Mouse (Mus musculus) intestine, embryonic 15.5 days (tissue): ENCODE measurements around the gene Eci1. TPM values are rescaled to one million over a fixed set of nuclear protein-coding genes. Genes with fewer than 3 reads are reported as not detected.

Experiments
- ATAC-seq: fragments of 200-750 bp; cut with Nextera tagmentation; 2 replicates; pipeline ENCODE4 v1.8.0; 2017; ENCODE audit warnings: moderate TSS enrichment, moderate library complexity
- H3K27ac ChIP-seq: fragments of 300-500 bp; sonication (generic); 2 replicates; pipeline ENCODE4 v1.5.1; 2015; ENCODE audit warnings: mild to moderate bottlenecking, inconsistent platforms
- H3K27me3 ChIP-seq: fragments of 300-500 bp; sonication (generic); replicated peaks from 2 replicates; pipeline ENCODE4 v1.6.1; 2015; ENCODE audit warnings: inconsistent platforms
- H3K36me3 ChIP-seq: fragments of 300-500 bp; sonication (generic); 2 replicates; pipeline ENCODE4 v1.6.1; 2015; ENCODE audit warnings: inconsistent platforms
- H3K4me1 ChIP-seq: fragments of 300-500 bp; sonication (generic); replicated peaks from 2 replicates; pipeline ENCODE4 v1.6.1; 2015; ENCODE audit warnings: inconsistent platforms
- H3K4me2 ChIP-seq: fragments of 300-500 bp; sonication (generic); replicated peaks from 2 replicates; pipeline ENCODE4 v1.6.1; 2015; ENCODE audit warnings: mild to moderate bottlenecking, inconsistent platforms
- H3K4me3 ChIP-seq: fragments of 300-500 bp; sonication (generic); replicated peaks from 2 replicates; pipeline ENCODE4 v1.5.1; 2015; ENCODE audit warnings: inconsistent platforms
- H3K9ac ChIP-seq: fragments of 300-500 bp; sonication (generic); 2 replicates; pipeline ENCODE4 v1.6.1; 2015; ENCODE audit warnings: inconsistent platforms
- H3K9me3 ChIP-seq: fragments of 300-500 bp; sonication (generic); 2 replicates; pipeline ENCODE4 v1.6.1; 2016; ENCODE audit warnings: inconsistent platforms
- WGBS: fragments of 180-500 bp; shearing (Covaris S2); methylation state at CpG from one replicate; pipeline ENCODE4 v1.1.7; 2015; 5-methylcytosine and 5-hydroxymethylcytosine counted together
- polyA plus RNA-seq: library from polyadenylated mRNA; unstranded; fragments of >200 nt; fragmentation: Nextera tagmentation; extraction: Ambion mirVana; gene quantifications from 2 replicates; pipeline ENCODE4 v1.2.1, GENCODE M21; 2015

The Eci1 gene
- polyA plus RNA-seq, 1 experiment from 2014 or later = 122 TPM

DNA sequence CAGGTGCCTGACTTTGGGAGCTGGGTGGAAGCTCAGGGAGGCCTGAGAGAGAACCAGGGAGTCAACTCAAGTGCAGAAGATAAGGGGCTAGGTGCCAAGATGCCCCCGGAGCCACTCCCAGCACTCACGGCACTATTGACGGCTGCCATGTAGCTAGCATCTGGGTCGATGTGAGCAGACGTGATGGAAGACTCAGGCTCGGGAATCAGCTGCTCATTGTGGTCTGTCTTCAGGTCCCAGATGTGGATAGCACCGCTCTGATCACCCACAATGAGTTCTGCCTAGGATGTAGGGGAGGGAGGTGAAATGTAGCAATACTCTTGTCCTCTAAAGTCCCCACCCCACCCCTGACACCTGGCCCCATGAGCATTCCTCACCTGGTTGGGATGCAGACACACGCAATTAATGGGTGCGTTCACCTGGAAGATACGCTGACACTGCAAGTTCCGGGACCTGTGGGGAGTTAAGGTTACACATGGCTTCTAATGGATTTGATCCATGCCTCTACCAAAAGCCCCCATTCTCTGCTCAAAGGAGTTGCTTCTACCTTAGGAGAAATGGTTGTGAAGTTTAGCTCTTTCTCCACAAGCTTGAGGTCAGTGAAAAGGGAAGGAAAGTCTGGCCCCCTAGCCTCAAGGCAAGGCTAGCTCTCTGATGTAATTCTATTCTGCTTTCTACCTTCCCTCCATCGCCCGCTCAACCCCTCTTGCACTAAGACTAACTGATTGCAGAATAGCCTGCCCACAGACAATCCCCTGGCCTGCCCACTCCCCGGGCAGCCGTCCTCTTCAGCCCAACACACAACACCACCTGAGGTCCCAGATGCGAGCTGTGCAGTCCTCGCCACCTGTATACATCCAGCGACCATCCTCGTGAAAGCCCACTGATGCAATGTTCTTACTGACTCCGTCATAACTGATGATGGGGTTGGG, 50.9 kb downstream of the Eci1 start:
- no peak for ATAC-seq
- Histone ChIP-seq H3K36me3 (peaks cover 22% of the 10 kb centered on the region), H3K27me3 (no peaks in the 10 kb centered on the region), H3K9ac (no peak overlapping the region), H3K9me3 (no peaks in the 10 kb centered on the region), H3K4me3 (no peak overlapping the region; the same call in 1 of the 2 replicates), H3K4me1 (peaks cover 38% of the 10 kb centered on the region), H3K4me2 (peak overlapping the region; percentile 76), H3K27ac (no peak overlapping the region)
- 89% methylated on average over 20 of the region's 20 CpGs for WGBS

DNA sequence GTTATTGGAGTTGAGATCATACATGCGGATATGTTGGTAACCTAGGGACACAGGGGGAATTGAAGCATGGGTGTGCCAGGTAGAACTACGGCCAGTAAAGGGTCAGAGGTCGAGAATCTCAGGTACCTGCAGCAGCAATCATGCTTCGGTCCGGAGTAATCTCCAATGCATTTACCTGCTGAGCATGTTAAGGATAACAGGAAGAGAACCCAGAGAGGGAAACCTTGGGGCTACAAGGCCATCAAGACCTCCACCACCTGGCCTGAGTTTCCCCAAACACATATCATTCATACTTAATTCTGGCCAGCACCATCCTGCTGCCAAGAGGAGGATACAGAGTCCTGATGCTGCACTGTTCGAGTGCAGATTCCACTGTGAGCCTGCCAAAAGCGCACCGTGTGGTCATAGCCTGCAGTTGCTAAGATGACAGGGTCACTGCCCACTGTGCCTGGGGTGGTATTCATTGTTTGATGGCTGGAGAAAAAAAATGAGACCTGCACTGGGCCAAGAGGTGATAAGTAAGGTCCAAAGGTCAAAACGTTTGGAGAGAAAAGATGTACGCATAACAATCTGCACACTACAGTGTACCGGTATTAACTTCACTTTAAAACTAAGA, 51.7 kb downstream of the Eci1 start:
- no peaks in the 10 kb centered on the region for H3K9me3 ChIP-seq
- H3K4me3 ChIP-seq = peak overlapping the region; percentile 70
- peaks cover 22% of the 10 kb centered on the region for H3K36me3 ChIP-seq
- no peaks in the 10 kb centered on the region for H3K27me3 ChIP-seq
- H3K9ac ChIP-seq = peak overlapping the region; percentile 78
- no peak overlapping the region for H3K27ac ChIP-seq
- peak overlapping the region; percentile 76 for H3K4me2 ChIP-seq
- peaks cover 31% of the 10 kb centered on the region for H3K4me1 ChIP-seq
- ATAC-seq = peak; percentile 10
- WGBS = 36% methylated on average over 11 of the region's 11 CpGs

DNA sequence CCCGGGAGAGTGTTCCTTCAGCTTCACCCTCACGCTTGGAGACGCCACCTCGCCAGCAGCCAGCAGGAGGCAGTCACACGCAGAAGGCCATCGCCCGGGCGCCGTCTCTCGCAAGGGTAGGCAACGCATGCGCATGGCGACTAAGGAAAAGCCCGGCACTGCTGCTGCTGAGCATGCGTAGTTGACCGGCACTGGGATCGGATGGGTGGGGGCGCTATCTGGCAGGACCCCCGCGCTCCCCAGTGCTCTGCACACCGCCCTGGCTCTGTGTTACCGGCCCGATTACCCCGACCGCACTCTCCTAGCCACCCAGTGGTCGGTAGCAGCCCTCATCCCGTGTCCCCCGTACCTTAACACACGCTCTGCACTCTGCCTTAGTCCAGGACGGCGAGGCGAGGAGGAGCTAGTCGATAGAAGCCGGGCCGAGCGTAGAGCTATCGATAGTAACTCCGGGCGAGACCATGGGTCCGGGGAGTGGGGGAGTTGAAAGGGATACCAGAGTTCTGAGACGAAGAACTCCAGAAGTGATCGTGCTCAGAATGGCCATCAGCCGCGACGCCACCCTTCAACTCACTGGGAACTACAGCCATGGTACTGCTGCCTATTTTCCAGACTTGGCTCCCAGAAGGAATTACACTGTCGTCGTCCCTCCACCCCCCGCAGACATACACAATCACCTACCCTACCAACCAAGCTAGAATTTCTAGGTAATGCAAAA, 52.4 kb downstream of the Eci1 start, which contains the start of gene Mlst8:
Gene Mlst8, minus strand, starts transcription at position 416 of the 718 bp plus-strand sequence.
- ATAC-seq = peak; percentile 95
- Histone ChIP-seq H3K9ac (peak within 1 kb of the TSS; percentile 78), H3K27me3 (no peaks in the 10 kb centered on the region), H3K4me2 (peak within 1 kb of the TSS; percentile 76), H3K36me3 (peaks cover 22% of the 10 kb centered on the region), H3K27ac (peak within 1 kb of the TSS; percentile 89), H3K9me3 (no peaks in the 10 kb centered on the region), H3K4me3 (peak within 1 kb of the TSS; percentile 70), H3K4me1 (peaks cover 24% of the 10 kb centered on the region)
- under 1% methylated on average over 48 of the region's 48 CpGs for WGBS

DNA sequence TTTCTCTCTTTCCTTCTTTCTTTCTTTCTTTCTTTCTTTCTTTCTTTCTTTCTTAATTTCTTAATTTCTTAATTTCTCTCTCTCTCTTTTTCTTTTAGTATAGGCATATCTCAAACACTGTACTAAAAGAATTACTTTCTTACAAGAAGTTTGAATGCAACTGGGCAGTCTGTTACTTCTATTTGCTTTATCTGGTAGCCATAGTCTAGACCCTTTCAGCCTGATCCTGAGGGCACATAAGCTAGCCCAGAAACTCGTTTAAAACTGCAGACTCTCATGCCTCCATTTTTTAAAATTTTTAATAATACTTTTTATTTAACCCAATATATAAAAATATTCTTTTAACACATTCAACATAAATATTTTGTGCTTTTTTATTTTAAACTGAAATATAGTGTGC, 53.0 kb downstream of the Eci1 start:
- 18% methylated on average over 1 of the region's 1 CpGs for WGBS
- Histone ChIP-seq H3K4me2 (no peak overlapping the region), H3K4me1 (peaks cover 18% of the 10 kb centered on the region), H3K36me3 (peaks cover 20% of the 10 kb centered on the region), H3K27me3 (no peaks in the 10 kb centered on the region), H3K9ac (no peak overlapping the region), H3K9me3 (no peaks in the 10 kb centered on the region), H3K4me3 (peak overlapping the region; percentile 70), H3K27ac (no peak overlapping the region)
- ATAC-seq = no peak

DNA sequence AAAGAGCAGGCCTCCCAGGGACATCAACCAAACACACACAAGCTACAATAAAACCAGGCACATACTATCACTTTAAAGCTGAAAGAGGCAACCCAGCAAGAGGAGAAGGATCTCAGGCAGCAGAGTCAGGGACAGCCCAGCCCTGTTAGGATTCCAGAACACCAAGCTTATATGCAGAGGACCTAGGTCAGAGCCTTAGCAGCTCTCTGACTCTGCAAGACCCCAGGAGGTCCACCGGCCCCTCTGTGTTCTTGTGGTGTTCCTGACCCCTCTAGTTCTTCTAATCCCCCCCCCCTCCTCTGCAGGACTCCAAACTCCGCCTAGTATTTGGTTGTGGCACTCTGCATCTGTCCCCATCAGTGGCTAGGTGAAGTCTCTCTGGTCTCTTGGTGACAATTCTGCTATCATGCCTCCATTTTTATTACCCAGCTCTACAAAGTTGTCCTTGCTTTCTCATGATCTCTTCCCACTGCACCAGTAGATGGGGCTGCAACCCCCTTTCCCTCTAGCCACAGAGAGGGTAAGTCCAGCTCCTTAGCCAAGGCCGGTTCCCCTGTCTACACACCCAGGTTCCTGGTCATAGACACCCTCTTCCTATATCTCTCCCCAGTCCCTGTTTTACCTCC, 53.9 kb downstream of the Eci1 start:
- Histone ChIP-seq H3K9ac (no peak overlapping the region), H3K4me3 (no peak overlapping the region), H3K27me3 (no peaks in the 10 kb centered on the region), H3K9me3 (no peaks in the 10 kb centered on the region), H3K4me1 (peaks cover 17% of the 10 kb centered on the region), H3K4me2 (no peak overlapping the region), H3K36me3 (peaks cover 11% of the 10 kb centered on the region), H3K27ac (0 out of 2 replicates have a peak overlapping the region, but pooled peaks have one; percentile 10)
- 32% methylated on average over 3 of the region's 3 CpGs for WGBS
- no peak for ATAC-seq

DNA sequence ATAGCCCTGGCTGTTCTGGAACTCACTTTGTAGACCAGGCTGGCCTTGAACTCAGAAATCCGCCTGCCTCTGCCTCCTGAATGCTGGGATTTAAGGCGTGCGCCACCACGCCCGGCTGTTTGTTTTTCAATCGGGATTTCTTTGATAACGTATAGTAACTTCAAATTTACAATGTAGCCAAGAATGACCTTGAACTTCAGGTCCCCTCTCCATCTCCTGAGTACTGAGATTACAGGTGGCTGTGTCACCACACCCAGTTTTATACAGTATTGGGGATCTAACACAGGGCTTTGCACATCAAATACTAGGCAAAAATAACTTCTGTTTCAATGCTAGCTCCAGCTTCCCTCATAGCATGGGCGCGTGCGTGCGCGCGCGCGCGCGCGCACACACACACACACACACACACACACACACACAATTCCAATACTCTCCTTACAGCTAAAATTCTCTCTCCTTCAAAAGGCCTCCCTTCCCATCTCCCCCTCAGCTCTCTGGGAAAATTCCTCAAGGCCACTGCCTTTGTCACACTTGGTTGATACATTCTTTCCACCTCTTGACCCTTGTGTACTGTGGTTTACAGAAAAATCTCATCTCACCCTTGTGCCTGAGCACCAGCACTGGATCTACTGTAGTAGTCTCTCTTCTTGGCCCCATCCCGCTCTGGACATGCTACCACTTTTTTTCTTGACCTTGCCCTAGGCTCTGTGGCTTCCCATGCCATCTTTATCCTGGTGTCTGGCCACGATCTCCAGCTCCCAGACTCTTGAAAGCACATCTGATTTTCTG, 54.8 kb downstream of the Eci1 start:
- no peaks in the 10 kb centered on the region for H3K27me3 ChIP-seq

DNA sequence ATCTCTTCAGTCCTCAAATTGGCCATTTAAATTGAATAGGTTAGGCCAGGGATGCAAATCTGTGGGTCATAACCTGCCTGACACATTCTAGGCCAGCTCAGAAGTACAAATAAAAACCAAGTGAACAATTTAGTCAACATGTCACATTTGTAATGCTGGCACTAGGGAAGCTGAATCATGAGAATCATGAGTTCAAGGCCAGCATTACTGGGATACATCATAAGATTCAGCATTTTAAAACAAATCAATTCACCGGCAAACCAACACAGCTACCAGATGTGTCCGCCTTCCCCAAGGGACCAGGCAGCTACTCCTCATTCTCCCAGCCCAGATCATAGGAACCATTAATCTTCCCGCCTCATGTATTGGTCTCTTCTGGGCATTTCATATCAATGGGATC, 57.1 kb downstream of the Eci1 start:
- Histone ChIP-seq H3K9ac (no peak overlapping the region), H3K4me1 (peaks cover 16% of the 10 kb centered on the region), H3K27me3 (peaks cover 16% of the 10 kb centered on the region), H3K36me3 (no peaks in the 10 kb centered on the region), H3K27ac (no peak overlapping the region), H3K4me3 (no peak overlapping the region), H3K9me3 (no peaks in the 10 kb centered on the region), H3K4me2 (no peak overlapping the region)
- no peak for ATAC-seq
- 84% methylated on average over 3 of the region's 3 CpGs for WGBS

More for the DNA sequence above, 54.8 kb downstream of the Eci1 start:
- Histone ChIP-seq H3K27ac (no peak overlapping the region), H3K9me3 (no peaks in the 10 kb centered on the region), H3K4me2 (no peak overlapping the region), H3K4me3 (no peak overlapping the region), H3K36me3 (0 out of 2 replicates have a peak, but pooled peaks cover 4% of the 10 kb centered on the region), H3K9ac (no peak overlapping the region), H3K4me1 (peaks cover 20% of the 10 kb centered on the region)
- ATAC-seq = no peak
- 89% methylated on average over 20 of the region's 20 CpGs for WGBS

DNA sequence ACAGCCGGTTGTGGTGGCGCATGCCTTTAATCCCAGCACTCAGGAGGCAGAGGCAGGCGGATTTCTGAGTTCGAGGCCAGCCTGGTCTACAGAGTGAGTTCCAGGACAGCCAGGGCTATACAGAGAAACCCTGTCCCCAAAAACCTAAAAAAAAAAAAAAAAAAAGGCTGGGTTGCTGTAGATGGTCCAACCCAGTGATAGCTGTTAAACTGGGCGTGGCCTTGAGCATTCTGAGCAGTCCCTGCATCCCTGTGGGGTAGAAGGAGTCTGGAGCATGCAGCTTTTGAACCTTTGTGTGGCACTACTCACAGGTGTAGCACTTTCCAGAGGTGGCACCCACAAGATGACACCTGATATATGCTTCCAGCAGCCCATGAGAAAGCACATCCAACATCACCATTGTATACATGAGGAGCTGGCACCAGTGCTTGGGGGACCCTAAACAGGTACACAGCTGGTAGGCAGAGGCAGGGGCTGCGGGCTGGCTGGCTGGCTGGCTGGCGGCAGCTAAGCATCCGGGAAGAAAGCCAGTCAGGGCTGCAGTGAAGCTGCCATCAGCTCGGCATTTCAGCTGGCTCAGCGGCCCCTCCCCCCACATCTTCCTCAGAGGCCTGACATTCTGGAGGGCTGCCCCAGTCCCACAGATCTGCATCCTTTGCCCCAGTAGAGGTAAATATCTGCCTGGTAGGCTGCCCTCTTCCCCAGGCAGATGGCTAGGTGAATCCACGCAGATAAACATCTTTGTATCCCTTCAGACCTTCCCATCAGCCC, 58.8 kb downstream of the Eci1 start:
- no peak overlapping the region for H3K4me3 ChIP-seq
- H3K36me3 ChIP-seq = no peaks in the 10 kb centered on the region
- peaks cover 19% of the 10 kb centered on the region for H3K4me1 ChIP-seq
- no peak overlapping the region for H3K27ac ChIP-seq
- no peak for ATAC-seq
- H3K9me3 ChIP-seq = no peaks in the 10 kb centered on the region
- no peak overlapping the region for H3K4me2 ChIP-seq
- 46% methylated on average over 11 of the region's 11 CpGs for WGBS
- no peak overlapping the region for H3K9ac ChIP-seq
- peaks cover 31% of the 10 kb centered on the region for H3K27me3 ChIP-seq

DNA sequence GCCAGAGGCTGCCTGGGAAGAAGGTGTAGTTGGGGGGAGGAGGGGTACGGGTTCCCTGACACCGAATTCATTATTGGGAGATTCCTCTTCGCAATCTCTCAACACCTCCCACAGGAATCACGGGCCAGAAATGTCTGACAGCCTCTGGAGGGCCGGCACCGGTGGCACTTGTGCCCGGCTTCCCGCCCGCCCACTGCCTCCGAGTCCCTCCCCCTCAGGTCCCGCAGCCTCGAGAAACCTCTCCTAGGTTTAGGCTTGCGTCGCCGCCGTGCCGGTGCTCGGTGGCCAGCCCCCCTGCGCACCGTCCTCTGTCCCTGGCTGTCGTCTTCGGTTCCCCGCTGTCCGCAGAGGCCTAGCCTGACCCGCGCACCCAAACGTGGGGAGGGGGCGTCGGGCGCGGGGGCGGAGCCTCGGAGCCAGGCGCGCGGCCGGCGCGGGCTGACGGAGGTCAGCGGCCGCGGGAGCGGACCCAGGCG, 61.8 kb downstream of the Eci1 start, which contains the start of gene Caskin1:
Gene Caskin1, plus strand, starts transcription at position 416 of the 476 bp plus-strand sequence.
- peak; percentile 60 for ATAC-seq
- no peaks in the 10 kb centered on the region for H3K36me3 ChIP-seq
- peaks cover 16% of the 10 kb centered on the region for H3K4me1 ChIP-seq
- H3K27ac ChIP-seq = peak within 1 kb of the TSS; percentile 32; the same call in 1 of the 2 replicates
- H3K4me2 ChIP-seq = peak within 1 kb of the TSS; percentile 100
- no peaks in the 10 kb centered on the region for H3K9me3 ChIP-seq
- peaks cover 36% of the 10 kb centered on the region for H3K27me3 ChIP-seq
- H3K4me3 ChIP-seq = peak within 1 kb of the TSS; percentile 69
- under 1% methylated on average over 45 of the region's 45 CpGs for WGBS
- H3K9ac ChIP-seq = peak within 1 kb of the TSS; percentile 73

DNA sequence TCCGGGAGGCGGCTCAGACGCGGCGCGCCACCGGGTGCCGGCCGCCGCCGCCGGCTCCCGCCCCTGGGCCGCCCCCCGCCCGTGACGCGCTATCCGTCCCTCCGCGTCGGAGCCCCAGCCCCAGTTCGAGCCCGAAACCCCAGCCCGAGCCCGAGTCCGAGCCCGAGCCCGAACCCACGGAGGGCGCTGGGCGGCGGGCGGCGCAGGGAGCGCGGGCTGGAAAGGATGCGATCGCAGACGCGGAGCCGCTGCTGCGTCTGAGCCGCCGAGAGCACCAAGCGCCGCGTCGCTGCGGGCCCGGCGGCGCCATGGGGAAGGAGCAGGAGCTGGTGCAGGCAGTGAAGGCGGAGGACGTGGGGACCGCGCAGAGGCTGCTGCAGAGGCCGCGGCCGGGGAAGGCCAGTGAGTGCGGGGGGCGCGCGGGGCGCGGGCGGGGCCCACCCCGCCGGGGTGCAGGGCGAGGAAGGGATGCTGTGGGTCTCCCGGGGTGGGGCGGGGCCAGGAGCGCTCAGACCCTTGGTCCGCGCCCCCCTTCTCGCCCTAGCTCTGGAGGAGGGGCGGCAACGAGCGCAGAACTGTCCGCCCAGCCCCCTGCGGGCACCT, 62.3 kb downstream of the Eci1 start:
- H3K9me3 ChIP-seq = no peaks in the 10 kb centered on the region
- peak; percentile 65 for ATAC-seq
- H3K36me3 ChIP-seq = no peaks in the 10 kb centered on the region
- H3K4me3 ChIP-seq = peak overlapping the region; percentile 69
- peaks cover 16% of the 10 kb centered on the region for H3K4me1 ChIP-seq
- peak overlapping the region; percentile 73 for H3K9ac ChIP-seq
- H3K27me3 ChIP-seq = peaks cover 36% of the 10 kb centered on the region
- WGBS = 0% methylated on average over 79 of the region's 81 CpGs
- peak overlapping the region; percentile 100 for H3K4me2 ChIP-seq
- peak overlapping the region; percentile 32; the same call in 1 of the 2 replicates for H3K27ac ChIP-seq
